Mouse (Mus musculus): ENCODE measurements at regions not wholly inside any gene's neighbourhood (a gene's known extent, or its start where the extent isn't known, plus 50 kb on each side); places are given as distances from the start of the nearest gene placed in this dataset.
A peak's percentile ranks its signal among the peaks of the same experiment; 100 is the strongest.

- no peaks in the 10 kb centered on the region for H3K36me3 ChIP-seq (ENCODE audit: insufficient read depth, low read length)
- TF ChIP-seq CTCF (IDR thresholded peaks at IDR 0.05; ENCODE audit: low read depth) = no peak
- DNase-seq (ENCODE audit: low spot score) (no peak), ATAC-seq (replicated peaks; ENCODE audit: low FRiP score, low read depth) (no peak)
- H3K9me3 ChIP-seq (replicated peaks; ENCODE audit: low read length) = no peaks in the 10 kb centered on the region
- no peak overlapping the region for H3K4me2 ChIP-seq (ENCODE audit: low read length)
- H3K9ac ChIP-seq (ENCODE audit: low read depth, low read length) = no peak overlapping the region
- H3K27me3 ChIP-seq (ENCODE audit: insufficient read depth, low read length) = no peaks in the 10 kb centered on the region
- 57% methylated on average over 13 of the region's 13 CpGs for WGBS
- no peak overlapping the region for H3K4me3 ChIP-seq (replicated peaks; ENCODE audit: low read depth, low read length)
- H3K4me1 ChIP-seq (replicated peaks; ENCODE audit: insufficient read depth, low read length) = no peaks in the 10 kb centered on the region
- no peak overlapping the region for H3K27ac ChIP-seq
Observed at GRCm38 (mm10) chr3:36798160-36798823, 64.6 kb upstream of the 4932438A13Rik start.

GRCm38 (mm10) chr3:36810528-36810927, 52.4 kb upstream of the 4932438A13Rik start:
- ATAC-seq (replicated peaks; ENCODE audit: low FRiP score, low read depth) (no peak; the same call in 1 of the 2 replicates), DNase-seq (ENCODE audit: low spot score) (peak; percentile 80)
- WGBS = 41% methylated on average over 5 of the region's 5 CpGs
- no peaks in the 10 kb centered on the region for H3K27me3 ChIP-seq (ENCODE audit: insufficient read depth, low read length)
- TF ChIP-seq CTCF (IDR thresholded peaks at IDR 0.05; ENCODE audit: low read depth) = no peak
- no peaks in the 10 kb centered on the region for H3K9me3 ChIP-seq (replicated peaks; ENCODE audit: low read length)
- H3K27ac ChIP-seq = no peak overlapping the region
- no peaks in the 10 kb centered on the region for H3K4me1 ChIP-seq (replicated peaks; ENCODE audit: insufficient read depth, low read length)
- no peaks in the 10 kb centered on the region for H3K36me3 ChIP-seq (ENCODE audit: insufficient read depth, low read length)
- H3K9ac ChIP-seq (ENCODE audit: low read depth, low read length) = no peak overlapping the region
- no peak overlapping the region for H3K4me2 ChIP-seq (ENCODE audit: low read length)
- no peak overlapping the region for H3K4me3 ChIP-seq (replicated peaks; ENCODE audit: low read depth, low read length)

Measured in kidney, postnatal 0 days (tissue).